27 mouse cellular contexts compared by ENCODE assay signal in the genomic region with DNA sequence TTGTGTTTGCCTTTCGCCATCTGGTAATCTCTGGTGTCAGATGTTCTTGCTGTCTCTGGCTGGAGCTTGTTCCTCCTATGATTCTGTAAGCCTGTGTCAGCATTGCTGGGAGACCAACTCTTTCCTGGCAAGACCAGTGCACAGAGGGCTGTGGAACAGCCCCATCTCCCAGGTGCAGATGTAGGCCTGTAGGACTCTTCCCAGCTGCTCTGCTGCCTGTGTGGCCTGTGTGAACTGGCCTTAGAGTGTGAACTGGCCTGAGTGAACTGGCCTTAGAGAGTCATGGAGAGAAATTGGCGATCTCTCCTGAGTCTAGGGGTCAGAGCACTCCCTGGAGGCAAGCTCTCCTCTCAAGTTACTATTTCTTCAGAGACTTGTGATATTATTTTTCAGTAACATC.
DNase-seq lines count a peak whose midpoint lies in the region; ATAC-seq and TF ChIP-seq lines count a peak whose summit lies in the region.
"Had no signal": no experiment of that assay in that cellular context is flagged by ENCODE, and none has a peak within 500 bp of the region (broad histone marks: within the 10 kb centered on the region; RNA-seq: fewer than 3 reads in every experiment).

No protein-coding gene starts in this region.

- 75% methylated on average over 2 of the region's 2 CpGs for WGBS in hindbrain, embryonic 10.5 days
- 85% methylated on average over 2 of the region's 2 CpGs for whole genome bisulfite sequencing in hindbrain, embryonic 14.5 days
- 71% methylated on average over 2 of the region's 2 CpGs for WGBS in kidney, embryonic 16.5 days

- peaks cover 3% of the 10 kb centered on the region; the same call in 1 of the 2 replicates for H3K4me1 ChIP-seq in hindbrain, embryonic 10.5 days (replicated peaks)
- H3K4me1 ChIP-seq in hindbrain, embryonic 14.5 days (replicated peaks; ENCODE audit: control insufficient read depth, insufficient read depth, low read length) = no peaks in the 10 kb centered on the region
- no peaks in the 10 kb centered on the region for H3K4me1 ChIP-seq in kidney, embryonic 16.5 days (ENCODE audit: insufficient read depth, low read length)
- H3K4me1 ChIP-seq: heart, embryonic 13.5 days; limb, embryonic 12.5 days; neural tube, embryonic 12.5 days had no signal

- DNase-seq in gastrocnemius, adult 2 months = peak; percentile 34
- DNase-seq in gastrocnemius, postnatal 4 days (ENCODE audit: low spot score in 2 of 2) = no peak
- DNase-seq in hindbrain, embryonic 10.5 days (ENCODE audit: low spot score) = peak; percentile 3
- DNase-seq in hindbrain, embryonic 14.5 days (ENCODE audit: low spot score) = no peak
- peak; percentile 12 for DNase-seq in gastrocnemius, postnatal 14 days
- no peak for DNase-seq in layer of hippocampus, adult 11-12 months (ENCODE audit: low spot score)
- DNase-seq: adrenal gland, adult 8-10 months; B cell, adult 2 months; cerebellum, adult 11-12 months; kidney, adult 9 months; kidney, postnatal 36 days; liver, postnatal 0 days; retina, postnatal 1 day; thymus, postnatal 25 days had no signal

- no peak overlapping the region for H3K4me3 ChIP-seq in gastrocnemius, adult 2 months
- H3K4me3 ChIP-seq in hindbrain, embryonic 10.5 days = no peak overlapping the region
- H3K4me3 ChIP-seq in hindbrain, embryonic 14.5 days (replicated peaks; ENCODE audit: low read length) = no peak overlapping the region
- no peak overlapping the region for H3K4me3 ChIP-seq in kidney, embryonic 16.5 days (ENCODE audit: low read length)
- H3K4me3 ChIP-seq: heart, embryonic 13.5 days; limb, embryonic 12.5 days; midbrain, embryonic 10.5 days; neural tube, embryonic 12.5 days had no signal

- intact Hi-C loops in gastrocnemius, adult 2 months (cut with DNase I) = no loop called here
- intact Hi-C loops in gastrocnemius, postnatal 14 days (cut with DNase I; ENCODE audit: low total_unique reads) = no loop called here

- TF ChIP-seq CTCF in gastrocnemius, adult 2 months (IDR thresholded peaks at IDR 0.05) = no peak

- no peak overlapping the region for H3K9ac ChIP-seq in hindbrain, embryonic 14.5 days
- no peak overlapping the region for H3K9ac ChIP-seq in kidney, embryonic 16.5 days (replicated peaks; ENCODE audit: low read length)
- H3K9ac ChIP-seq: heart, embryonic 13.5 days; limb, embryonic 12.5 days; liver, postnatal 0 days; neural tube, embryonic 12.5 days had no signal

- H3K27ac ChIP-seq in gastrocnemius, adult 2 months = no peak overlapping the region
- H3K27ac ChIP-seq in hindbrain, embryonic 10.5 days = no peak overlapping the region; the same call in 1 of the 2 replicates
- H3K27ac ChIP-seq in hindbrain, embryonic 14.5 days = no peak overlapping the region
- no peak overlapping the region for H3K27ac ChIP-seq in kidney, embryonic 16.5 days (ENCODE audit: low read length)
- H3K27ac ChIP-seq: heart, embryonic 13.5 days; hindbrain, postnatal 0 days; limb, embryonic 12.5 days; macrophage; midbrain, embryonic 10.5 days; neural tube, embryonic 12.5 days had no signal

- H3K36me3 ChIP-seq in hindbrain, embryonic 10.5 days = no peaks in the 10 kb centered on the region
- H3K36me3 ChIP-seq in hindbrain, embryonic 14.5 days (replicated peaks; ENCODE audit: control insufficient read depth, insufficient read depth) = no peaks in the 10 kb centered on the region
- H3K36me3 ChIP-seq in kidney, embryonic 16.5 days (ENCODE audit: insufficient read depth, low read length) = no peaks in the 10 kb centered on the region
- H3K36me3 ChIP-seq: G1E; heart, embryonic 13.5 days; limb, embryonic 12.5 days; midbrain, embryonic 10.5 days; neural tube, embryonic 12.5 days had no signal

- no peaks in the 10 kb centered on the region for H3K27me3 ChIP-seq in hindbrain, embryonic 10.5 days (ENCODE audit: insufficient read depth, poor library complexity, severe bottlenecking)
- no peaks in the 10 kb centered on the region for H3K27me3 ChIP-seq in hindbrain, embryonic 14.5 days (ENCODE audit: control insufficient read depth, insufficient read depth, low read length)
- H3K27me3 ChIP-seq in kidney, embryonic 16.5 days (ENCODE audit: insufficient read depth, low read length) = no peaks in the 10 kb centered on the region
- H3K27me3 ChIP-seq: CH12.LX; heart, embryonic 13.5 days; limb, embryonic 12.5 days; neural tube, embryonic 12.5 days had no signal

- no peaks in the 10 kb centered on the region for H3K9me3 ChIP-seq in hindbrain, embryonic 10.5 days
- no peaks in the 10 kb centered on the region for H3K9me3 ChIP-seq in hindbrain, embryonic 14.5 days (ENCODE audit: control insufficient read depth, low read length)
- H3K9me3 ChIP-seq in kidney, embryonic 16.5 days (ENCODE audit: low read length) = no peaks in the 10 kb centered on the region
- H3K9me3 ChIP-seq: G1E; heart, embryonic 13.5 days; limb, embryonic 12.5 days; midbrain, embryonic 10.5 days; neural tube, embryonic 12.5 days had no signal

- ATAC-seq in hindbrain, embryonic 14.5 days (ENCODE audit: low FRiP score) = no peak
- no peak for ATAC-seq in kidney, embryonic 16.5 days (ENCODE audit: low FRiP score, low TSS enrichment)
- ATAC-seq: forebrain, embryonic 16.5 days; hindbrain, postnatal 0 days; intestine, embryonic 16.5 days; liver, postnatal 0 days; lung, postnatal 0 days had no signal

- H3K4me2 ChIP-seq in hindbrain, embryonic 14.5 days (replicated peaks) = no peak overlapping the region
- no peak overlapping the region for H3K4me2 ChIP-seq in kidney, embryonic 16.5 days (replicated peaks; ENCODE audit: low read depth, low read length)
- H3K4me2 ChIP-seq: heart, embryonic 13.5 days; limb, embryonic 12.5 days; liver, embryonic 11.5 days; neural tube, embryonic 12.5 days had no signal

Comparison
In these comparisons a context has a peak if more than half of its experiments do, and no peak if none do; other contexts are left out.
1. DNase-seq: peak in gastrocnemius, adult 2 months (single experiment), hindbrain, embryonic 10.5 days (single experiment) and gastrocnemius, postnatal 14 days (single experiment); none in gastrocnemius, postnatal 4 days (0 of 2), hindbrain, embryonic 14.5 days (single experiment) and layer of hippocampus, adult 11-12 months (single experiment).